Mouse (Mus musculus): ENCODE data around the gene Pdzd8.

Pdzd8 gene

DNA sequence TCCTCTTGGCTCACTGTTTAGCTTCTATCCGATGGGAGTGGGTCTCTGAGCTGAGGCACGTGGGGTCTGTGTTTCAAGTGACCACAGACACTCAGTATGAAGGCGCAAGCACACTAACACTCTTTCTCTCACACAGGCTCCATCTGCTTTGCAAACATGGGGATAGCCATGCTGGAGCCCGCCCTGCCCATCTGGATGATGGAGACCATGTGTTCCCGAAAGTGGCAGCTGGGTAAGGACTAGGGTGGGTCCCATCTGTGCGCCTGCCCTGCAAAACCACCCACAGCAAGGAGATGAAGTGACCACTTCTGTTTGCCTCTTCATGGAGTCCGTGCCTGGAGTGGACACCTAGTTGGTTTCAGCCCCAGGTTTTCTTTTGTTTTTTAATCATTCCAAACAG is 69.2 kb downstream of the Pdzd8 start:
- no peak for DNase-seq (ENCODE audit: low read depth, low spot score)

DNA sequence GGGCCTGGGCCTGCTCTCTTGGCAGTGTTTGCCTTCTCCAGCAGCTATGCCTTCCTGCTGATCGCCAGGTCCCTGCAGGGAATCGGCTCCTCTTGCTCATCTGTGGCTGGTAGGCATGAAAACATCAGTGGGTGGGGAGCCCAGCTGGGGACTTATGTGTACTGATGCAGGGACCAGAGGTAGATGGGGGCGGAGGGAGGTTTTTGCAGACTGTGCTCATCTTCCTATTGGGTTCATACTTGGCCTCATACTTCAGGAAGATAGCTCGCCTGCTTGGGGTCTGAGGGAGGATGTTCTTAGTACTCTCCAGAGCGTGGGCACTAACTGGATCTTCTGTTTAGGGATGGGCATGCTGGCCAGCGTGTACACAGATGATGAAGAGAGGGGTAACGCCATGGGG is 72.4 kb downstream of the Pdzd8 start:
- no peak for DNase-seq (ENCODE audit: low read depth, low spot score)

DNA sequence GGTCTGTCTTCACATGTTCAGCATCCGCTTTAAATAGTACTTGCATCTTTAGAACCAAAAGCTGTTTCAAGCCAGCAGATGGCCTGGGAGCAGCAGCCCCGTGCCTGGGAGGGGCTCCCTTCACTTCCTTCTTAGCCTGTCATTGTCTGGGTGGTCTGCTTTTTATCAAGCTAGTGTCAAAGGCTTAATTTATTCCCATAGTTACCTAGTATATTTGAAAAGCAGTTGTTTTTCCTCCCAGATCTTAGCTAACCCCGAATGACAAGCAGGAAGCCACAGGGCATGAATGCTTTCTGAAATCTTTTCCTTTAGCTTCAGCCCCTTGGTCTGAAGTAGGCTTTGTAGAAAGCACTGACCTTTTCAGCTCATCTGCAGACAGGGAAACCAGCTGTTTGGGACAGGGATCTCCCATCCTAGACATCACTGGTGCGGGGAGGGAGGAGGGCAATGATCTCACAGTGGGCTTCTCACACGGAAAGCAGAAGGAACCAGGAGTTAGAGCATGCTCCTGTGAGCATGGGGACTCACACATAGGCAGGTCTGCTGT is 78.1 kb downstream of the Pdzd8 start:
- no peak for DNase-seq (ENCODE audit: low read depth, low spot score)

DNA sequence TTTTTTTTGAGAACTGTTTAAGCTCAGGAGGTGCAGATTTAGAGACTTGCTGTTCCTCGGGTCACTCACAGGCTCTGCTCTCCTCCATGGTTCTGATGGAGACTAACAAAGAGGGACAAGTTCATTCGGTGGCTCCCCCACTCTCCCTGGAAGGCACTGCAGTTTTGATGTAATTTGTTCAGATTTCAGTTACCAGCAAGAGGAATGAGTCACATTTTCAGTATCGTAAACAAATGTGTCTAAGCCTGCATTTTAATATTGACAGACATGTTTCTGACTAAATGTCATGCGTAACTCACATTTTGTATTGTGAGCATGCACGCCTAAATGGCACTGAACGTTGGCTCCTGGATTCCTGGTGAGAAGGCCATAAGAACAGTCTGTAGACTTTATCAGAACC is 79.7 kb downstream of the Pdzd8 start:
- no peak for DNase-seq (ENCODE audit: low read depth, low spot score)

DNA sequence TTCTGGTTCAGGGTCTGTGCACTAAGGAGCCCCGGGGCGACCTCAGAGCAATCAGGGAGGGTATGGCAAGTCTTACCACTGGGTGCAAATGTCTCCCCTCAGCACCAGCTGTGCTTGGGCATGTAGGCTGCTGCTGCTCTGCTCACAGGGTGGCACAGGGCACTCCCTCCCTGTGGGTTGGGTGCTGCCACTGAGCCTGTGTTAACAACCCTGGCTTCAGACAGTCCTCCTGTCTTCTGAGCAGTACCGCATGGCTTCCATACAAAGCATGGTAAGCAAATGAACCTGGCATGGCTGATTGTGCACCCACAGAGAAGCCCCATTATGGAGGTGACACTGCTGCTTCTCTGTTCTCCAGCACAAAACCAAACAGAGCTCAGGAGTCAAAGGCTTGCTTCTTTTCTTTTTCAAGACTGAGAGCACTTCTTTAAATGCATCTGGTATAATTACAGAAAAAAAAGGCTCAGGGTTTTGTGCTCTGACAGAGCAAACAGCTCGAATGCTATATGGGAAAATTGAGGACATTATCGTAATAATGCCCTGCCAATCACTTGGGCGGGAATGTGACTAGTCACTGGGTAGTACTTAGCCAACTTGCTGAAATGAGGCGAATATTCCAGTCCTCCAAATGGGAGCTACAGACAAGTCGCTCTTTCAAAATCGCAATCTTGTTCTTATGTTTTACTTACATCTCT is 80.6 kb downstream of the Pdzd8 start:
- DNase-seq (ENCODE audit: low read depth, low spot score) = no peak

DNA sequence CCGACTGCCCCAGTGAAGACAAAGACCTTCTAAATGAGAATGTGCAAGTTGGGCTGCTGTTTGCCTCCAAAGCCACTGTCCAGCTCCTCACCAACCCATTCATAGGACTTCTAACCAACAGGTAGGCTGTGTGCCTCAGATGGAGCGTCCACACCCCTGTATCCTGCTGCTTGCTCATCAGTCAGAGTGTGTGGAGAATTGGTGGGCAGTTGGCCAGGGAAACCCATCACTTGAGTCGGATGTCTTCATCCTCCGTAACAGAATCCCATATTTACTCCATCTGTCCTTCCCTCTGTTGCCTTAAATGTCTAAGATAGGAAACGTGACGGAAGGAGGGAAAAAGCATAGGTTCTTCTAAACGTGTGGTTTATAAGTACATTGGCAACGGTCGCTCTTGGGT is 82.4 kb downstream of the Pdzd8 start:
- no peak for DNase-seq (ENCODE audit: low read depth, low spot score)

DNA sequence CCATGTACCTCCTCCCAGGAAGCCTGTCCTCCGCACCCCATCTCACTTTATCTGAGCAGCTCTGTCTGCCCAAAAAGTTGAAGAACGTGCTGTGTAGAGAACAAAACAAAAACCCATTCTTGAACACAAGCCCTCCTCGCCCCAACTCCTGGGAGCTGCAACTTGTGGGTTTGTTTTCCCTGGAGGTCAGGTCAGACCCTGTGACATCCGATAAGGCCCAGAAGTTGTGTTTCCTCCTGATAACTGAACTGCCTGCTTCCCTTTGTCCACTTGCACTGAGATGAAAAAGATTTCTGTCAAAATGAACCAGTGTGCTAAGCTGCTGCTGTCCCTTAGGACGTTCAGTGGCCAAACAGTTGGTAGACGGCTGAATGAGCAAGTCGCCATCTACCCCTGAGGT is 84.0 kb downstream of the Pdzd8 start:
- no peak for DNase-seq (ENCODE audit: low read depth, low spot score)

DNA sequence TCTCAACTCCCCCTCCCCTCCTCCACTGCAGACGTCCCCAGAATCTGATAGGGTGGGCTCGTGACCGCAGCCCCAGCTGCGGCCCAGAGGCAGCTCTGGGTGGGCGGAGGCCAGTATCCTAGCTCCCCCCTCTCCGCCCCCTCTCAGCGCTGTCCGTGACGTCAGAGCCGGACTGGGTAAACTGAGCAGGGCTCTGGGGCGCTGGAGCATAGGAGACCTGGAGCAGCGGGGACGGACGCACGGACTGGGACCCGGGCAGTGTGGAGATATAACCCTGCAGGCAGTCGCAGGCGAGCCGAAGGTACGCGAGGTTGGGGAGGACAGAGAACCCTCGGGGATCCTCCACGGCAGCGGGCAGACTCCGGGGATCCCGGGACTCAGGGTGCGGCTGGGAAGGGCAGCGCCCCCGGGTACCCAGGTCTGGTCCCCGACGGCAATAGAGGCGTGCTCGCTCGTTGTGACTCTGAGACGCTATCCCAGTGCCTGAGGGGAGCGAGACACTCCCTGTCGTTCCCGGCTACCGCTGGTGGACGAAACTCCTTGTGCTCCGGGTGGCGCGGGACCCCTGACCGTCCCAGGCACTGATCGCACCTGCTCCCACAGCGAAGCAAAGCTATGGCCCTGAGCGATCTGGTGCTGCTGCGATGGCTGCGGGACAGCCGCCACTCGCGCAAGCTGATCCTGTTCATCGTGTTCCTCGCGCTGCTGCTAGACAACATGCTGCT is 84.7 kb downstream of the Pdzd8 start, which contains the start of gene Slc18a2:
Slc18a2 (plus strand) TSS at position 179 of the 725 bp plus-strand sequence.
- DNase-seq (ENCODE audit: low read depth, low spot score) = no peak

DNA sequence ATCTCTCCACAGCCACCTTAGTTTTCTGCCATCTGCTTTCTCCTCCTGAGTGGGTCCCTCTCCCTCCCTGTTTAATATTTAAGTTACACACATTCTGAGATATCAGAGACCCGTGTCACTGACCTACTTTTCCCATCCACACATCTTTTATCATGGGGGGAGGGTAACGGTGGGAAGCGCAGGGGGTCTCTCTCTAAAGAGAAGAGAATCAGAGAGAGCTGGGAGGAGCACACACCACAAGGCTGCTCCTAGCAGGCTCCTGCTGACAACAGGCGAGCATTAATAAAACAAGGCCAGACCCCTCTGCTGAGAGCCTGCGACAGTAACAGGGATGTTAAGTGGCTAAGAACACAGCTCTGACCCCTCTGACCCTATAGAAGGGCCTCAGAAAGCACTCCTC is 85.9 kb downstream of the Pdzd8 start:
- no peak for DNase-seq (ENCODE audit: low read depth, low spot score)

DNA sequence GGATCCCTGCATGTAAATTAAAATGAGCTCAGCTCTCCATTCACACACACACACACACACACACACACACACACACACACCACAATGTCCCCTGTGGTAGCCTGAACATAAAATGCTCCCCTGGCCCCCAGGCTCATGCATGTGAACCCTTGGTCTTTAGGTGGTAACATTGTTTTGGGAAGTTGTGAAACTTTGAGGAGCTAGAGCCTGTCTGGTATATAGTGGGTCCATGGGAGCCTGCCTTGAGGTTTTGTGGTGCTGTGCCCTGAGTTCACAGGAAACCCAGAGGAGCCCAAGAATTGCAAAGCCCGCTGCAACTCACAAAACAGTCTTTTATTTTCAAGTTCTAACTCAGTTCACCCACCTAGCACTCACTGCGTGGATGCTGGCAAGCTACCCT is 92.9 kb downstream of the Pdzd8 start:
- DNase-seq (ENCODE audit: low read depth, low spot score) = no peak

DNA sequence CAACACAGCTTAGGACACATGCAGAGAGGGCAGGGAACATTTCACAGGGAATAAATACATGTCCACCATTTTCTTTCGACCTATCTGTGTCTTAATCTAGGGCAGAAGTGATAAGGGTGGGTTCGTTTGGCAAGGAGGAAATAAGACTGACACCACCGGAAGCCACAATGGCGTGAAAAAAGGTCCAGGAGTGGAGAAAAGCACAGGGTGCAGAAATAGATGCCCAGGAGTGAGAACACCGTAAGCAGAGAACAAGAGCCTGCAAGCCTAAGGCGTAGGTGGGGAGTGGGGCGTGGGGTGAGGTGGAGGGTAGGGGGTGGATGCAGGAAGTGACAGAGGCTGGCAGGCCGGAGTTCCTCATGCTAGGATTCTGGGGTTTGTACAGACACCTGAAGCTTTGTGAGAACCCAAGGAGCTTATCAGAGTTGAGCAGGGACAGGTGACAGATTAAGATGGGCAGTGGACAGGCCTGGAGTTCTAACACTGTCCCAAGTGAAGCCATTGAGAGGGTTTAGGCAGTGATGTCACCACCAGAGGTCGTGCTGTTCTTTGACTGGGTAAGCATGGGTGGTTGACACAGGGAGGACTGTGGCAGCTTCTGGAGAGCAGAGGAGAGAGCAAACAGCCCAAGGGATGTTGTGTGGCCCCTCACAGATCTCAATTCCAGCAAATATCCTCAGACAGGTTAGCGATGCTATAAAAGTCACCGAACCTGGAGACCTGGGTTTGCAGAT is 96.9 kb downstream of the Pdzd8 start:
- no peak for DNase-seq (ENCODE audit: low read depth, low spot score)

DNA sequence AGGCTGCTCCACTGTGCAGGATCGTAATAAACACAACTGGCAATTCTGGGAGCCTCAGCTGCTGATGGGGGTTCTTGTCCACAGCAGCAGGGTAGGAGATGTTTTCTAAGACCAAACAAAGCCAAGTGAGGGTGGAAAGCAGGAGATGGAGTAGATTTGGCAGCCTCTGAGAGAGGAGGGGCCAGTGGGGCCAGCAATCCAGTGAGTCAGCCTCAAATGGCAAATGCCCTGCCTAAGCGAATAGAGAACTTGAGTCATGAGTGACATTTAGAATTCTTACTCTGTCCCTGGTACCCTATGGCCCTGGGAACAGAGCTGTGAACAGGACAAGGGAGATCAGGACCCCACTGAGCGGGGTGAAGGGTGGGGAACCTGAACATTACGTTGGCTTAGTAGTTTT is 97.4 kb downstream of the Pdzd8 start:
- DNase-seq (ENCODE audit: low read depth, low spot score) = no peak
